Mouse (Mus musculus): Measurements from ENCODE around the gene Dnajc11.

Dnajc11 gene

DNA sequence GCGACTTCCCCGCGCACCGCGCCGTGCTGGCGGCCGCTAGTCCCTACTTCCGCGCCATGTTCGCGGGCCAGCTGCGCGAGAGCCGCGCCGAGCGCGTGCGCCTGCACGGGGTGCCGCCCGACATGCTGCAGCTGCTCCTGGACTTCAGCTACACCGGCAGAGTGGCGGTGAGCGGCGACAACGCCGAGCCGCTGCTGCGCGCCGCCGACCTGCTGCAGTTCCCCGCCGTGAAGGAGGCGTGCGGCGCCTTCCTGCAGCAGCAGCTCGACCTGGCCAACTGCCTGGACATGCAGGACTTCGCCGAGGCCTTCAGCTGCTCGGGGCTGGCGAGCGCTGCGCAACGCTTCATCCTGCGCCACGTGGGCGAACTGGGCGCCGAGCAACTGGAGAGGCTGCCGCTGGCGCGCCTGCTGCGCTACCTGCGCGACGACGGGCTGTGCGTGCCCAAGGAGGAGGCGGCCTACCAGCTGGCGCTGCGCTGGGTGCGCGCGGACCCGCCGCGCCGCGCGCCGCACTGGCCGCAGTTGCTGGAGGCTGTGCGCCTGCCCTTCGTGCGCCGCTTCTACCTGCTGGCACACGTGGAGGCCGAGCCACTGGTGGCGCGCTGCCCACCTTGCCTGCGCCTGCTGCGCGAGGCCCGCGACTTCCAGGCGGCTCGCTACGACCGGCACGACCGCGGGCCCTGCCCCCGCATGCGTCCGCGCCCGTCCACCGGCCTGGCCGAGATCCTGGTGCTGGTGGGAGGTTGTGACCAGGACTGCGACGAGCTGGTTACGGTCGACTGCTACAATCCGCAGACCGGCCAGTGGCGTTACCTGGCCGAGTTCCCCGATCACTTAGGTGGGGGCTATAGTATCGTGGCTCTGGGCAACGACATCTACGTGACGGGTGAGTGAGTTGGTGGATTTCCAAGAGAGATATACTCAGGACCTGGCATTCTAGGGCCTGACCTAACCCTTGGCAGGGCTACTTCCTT, 75.9 kb downstream of the Dnajc11 start:
- DNase-seq (ENCODE audit: low read depth, low spot score): peak; percentile 86

GRCm38 (mm10) chr4:152010091-152010706, 76.7 kb downstream of the Dnajc11 start:
- peak; percentile 58 for DNase-seq (ENCODE audit: low read depth, low spot score)

DNA sequence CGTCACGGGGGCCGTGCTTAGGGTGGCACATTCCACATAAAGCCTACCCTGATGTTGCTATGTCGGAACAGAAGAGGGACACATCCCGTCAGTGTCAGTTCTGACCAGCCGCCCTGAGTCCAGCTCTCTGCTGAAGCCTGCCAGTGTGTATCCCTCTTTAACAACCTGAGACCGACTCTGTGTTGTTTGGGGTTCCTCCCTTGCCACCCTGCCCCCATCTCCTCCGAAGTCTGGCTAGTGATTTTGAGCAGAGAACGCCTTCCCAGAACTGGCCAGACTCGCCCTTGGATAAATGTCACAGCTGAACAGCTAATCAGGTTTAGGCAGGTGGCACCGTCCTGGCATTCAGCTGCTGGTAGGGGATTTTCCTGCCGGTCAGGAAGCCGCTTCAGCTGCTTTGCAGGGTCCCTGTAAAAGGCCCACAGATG, 77.2 kb downstream of the Dnajc11 start:
- peak; percentile 50 for DNase-seq (ENCODE audit: low read depth, low spot score)

DNA sequence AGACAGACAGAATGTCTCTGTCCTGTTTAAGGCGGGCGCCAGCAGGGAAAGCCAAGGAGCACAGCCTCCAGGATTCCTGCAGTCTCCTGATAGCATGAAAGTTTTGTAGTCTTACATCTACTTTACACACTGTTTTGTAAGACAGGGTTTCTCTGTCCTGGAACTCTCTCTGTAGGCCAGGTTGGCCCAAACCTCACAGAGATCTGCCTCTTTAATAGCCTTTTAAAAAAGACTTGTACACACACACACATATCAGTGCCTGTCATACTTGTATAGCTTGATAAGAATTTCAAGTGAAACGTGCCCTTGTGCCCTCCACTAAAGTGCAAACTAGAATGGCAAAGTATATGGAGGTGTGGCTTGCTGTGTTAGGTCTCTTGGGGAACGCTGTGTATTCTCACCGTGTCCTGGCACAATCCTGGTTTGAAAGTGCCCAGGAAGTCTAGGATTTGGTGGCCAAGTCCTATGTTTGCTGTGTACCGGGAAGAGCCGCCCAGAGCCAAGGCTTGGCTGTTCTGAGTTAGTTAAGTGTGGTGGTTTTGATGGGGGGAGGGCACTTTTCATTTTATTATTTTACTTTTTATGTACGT, 77.8 kb downstream of the Dnajc11 start:
- DNase-seq (ENCODE audit: low read depth, low spot score): no peak

DNA sequence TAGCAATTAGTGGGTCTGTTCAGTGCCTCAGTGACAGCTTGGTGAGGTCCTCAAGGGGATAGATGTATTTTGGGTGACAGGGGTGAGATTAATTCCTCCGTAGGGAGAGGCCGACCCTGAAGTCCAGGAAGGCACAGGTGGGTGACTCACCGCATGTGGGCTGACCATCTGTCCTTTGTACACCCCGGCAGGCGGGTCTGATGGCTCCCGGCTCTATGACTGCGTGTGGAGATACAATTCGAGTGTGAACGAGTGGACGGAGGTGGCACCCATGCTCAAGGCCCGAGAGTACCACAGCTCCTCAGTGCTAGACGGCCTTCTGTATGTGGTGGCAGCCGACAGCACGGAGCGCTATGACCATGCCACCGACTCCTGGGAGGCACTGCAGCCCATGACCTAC, 78.6 kb downstream of the Dnajc11 start:
- DNase-seq (ENCODE audit: low read depth, low spot score): no peak

DNA sequence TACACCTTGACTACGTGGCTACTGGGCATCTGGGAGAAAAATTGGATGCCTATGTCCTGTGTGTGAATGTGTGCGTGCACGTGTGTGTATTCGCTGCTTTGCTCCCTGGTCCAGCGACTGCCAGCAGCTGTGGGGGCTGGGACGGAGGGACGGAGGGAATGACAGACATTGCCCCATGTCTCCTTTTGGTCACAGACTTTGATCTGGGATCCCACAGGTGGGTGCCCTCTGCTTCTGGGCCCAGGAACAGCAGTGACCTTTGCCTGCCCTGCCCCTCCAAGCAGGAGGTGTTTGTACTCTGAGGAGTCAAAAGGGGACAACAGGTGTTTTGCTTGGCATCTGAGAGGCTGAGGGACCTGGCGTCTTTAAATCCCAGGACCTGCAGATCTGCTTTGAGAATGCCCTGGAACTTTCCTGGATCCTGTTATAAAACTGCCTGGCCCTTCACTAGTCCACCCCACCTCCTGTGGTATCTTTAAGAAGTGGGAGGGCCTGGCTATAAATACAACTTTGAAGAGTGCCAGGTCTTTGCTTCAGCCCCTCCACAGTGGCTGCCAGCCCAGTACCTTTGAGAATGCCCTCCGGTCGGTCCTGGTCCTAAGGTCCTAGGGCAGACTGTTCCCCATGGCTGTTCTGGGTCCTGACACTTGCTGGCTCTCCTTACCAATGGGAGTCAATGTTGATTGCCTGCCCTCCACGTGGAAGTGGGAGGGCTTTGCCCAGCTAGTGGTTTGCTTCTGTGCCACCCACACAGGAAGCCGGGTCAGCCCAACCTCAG, 79.7 kb downstream of the Dnajc11 start:
- DNase-seq (ENCODE audit: low read depth, low spot score): no peak

- DNase-seq (ENCODE audit: low read depth, low spot score): no peak
These were observed 85.6 kb downstream of the Dnajc11 start for GRCm38 (mm10) chr4:152019073-152019472.

- DNase-seq (ENCODE audit: low read depth, low spot score): no peak
These were observed 86.5 kb downstream of the Dnajc11 start for GRCm38 (mm10) chr4:152020024-152020423.

- no peak for DNase-seq (ENCODE audit: low read depth, low spot score)
These were observed 88.1 kb downstream of the Dnajc11 start for GRCm38 (mm10) chr4:152021568-152022097.

DNA sequence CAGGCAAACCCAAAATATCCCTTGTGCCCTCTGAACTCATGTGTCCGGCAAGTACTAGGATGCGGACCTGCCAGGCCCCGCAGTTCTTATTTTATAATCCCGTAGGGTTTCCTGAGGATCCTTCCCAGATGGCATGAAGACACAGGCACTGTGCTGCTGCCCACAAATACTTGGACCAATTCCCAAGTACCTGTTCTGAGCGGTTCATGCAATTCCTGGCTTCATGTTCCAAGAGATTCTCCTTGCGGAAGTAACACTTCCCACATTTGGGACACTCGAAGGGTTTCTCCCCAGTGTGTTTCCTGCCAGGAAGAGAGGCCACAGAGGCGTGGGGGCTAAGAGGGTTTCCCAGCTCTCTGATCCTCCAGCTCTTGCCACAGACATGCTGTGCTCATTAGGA, 89.0 kb downstream of the Dnajc11 start:
- DNase-seq (ENCODE audit: low read depth, low spot score): no peak

- no peak for DNase-seq (ENCODE audit: low read depth, low spot score)
These were observed 91.0 kb downstream of the Dnajc11 start for GRCm38 (mm10) chr4:152024525-152024924.

DNA sequence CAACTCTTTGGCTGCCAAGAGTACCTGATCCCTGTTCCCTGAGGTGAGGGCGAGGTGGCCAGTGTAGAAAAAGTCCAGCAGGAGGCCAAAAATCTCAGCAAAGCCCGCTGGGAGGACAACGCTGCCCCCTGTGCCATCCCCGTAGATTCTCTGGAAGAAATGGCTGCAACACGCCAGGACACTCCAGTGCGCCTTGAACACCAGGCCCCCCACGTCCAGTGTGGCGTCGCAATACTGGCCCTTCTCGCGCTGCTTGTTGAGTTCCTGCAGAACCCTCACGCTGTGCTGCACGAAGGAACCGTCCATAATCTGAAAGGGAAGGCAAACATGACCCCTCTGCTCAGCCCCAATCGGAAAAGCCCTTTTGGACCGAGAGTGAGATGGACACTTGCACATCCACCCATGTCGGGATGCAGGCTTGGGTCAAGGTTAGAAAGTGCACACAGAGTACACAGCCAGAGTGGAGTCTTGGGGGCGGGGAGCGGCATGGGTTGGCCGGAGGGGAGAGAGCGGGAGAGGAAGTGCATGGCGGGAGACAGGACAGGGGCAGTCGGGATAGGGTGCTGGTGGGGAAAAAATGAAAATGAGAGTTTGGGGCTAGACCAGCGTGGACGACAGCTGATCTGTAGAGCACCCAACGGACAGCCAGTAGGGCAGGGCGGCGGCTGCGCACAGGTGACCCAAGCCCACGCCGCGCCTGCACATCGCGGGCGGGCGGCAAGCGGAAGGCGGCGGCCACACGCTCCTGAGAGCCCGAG, 93.4 kb downstream of the Dnajc11 start:
- no peak for DNase-seq (ENCODE audit: low read depth, low spot score)

GRCm38 (mm10) chr4:152027524-152027923, 94.0 kb downstream of the Dnajc11 start, which contains the start of gene Zbtb48:
Zbtb48 (minus strand) TSS chr4:152027671.
- peak; percentile 96 for DNase-seq (ENCODE audit: low read depth, low spot score)

GRCm38 (mm10) chr4:152028456-152028855, 95.0 kb downstream of the Dnajc11 start:
- no peak for DNase-seq (ENCODE audit: low read depth, low spot score)

GRCm38 (mm10) chr4:152029087-152029486, 95.6 kb downstream of the Dnajc11 start:
- peak; percentile 56 for DNase-seq (ENCODE audit: low read depth, low spot score)

- DNase-seq (ENCODE audit: low read depth, low spot score): no peak
These were observed 96.5 kb downstream of the Dnajc11 start for GRCm38 (mm10) chr4:152029997-152030396.

All from A20 (cell line).